Mouse (Mus musculus) frontal cortex, postnatal 14 days (tissue): ENCODE data around the gene Gckr.

ENCODE experiments used
- DNase-seq, 2 experiments: peaks; one replicate each; pipeline ENCODE4 v3.0.0; 2022; ENCODE audit warnings: low spot score in 2 of 2

Gene Gckr

GRCm38 (mm10) chr5:31297047-31297757 is at the start of gene Gckr:
Gene Gckr, plus strand, starts transcription at chr5:31297443.
- no peak for DNase-seq

GRCm38 (mm10) chr5:31250716-31251115 is 46.5 kb upstream of the Gckr start:
- no peak for DNase-seq

GRCm38 (mm10) chr5:31251541-31252101 is 45.6 kb upstream of the Gckr start, which contains the start of gene Krtcap3:
Gene Krtcap3, plus strand, starts transcription at chr5:31251691.
- no peak for DNase-seq

GRCm38 (mm10) chr5:31252151-31252550 is 45.1 kb upstream of the Gckr start:
- no peak for DNase-seq

DNA sequence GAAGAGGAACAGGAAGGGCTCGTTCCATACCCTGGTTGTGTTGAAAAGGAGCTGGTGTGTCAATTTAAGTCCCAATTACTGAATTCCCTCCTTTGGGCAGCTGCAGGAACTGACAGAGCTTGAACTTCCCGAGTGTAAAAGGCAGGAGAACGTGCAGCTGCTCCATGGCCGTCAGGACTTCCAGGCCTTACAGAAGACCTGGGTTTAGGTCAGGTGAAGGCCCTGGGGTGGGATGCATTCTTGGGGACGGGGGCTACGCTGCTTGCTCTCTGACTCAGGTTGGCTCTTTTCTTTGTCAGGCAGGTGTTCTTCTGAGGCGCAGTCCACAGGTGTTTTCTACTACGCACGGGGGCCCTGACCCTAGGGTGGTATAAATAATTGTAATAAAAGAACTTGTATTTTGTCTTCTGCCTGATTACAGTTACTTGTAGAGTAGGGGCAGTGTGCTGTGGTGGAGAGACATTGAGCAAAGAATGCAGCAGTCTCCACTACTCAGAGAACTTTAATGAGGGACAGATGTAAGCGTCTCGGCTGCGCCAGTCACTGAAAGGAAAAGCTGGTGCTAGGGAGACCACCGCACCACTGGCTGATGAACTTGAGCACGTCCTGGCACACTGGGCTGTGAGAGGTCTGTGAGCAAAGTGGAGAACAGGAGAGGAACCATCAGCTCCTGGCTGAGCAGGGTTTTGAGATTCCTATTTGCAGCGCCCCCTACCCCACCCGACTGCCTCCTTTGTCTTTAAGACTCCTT is 44.3 kb upstream of the Gckr start:
- DNase-seq: no peak

DNA sequence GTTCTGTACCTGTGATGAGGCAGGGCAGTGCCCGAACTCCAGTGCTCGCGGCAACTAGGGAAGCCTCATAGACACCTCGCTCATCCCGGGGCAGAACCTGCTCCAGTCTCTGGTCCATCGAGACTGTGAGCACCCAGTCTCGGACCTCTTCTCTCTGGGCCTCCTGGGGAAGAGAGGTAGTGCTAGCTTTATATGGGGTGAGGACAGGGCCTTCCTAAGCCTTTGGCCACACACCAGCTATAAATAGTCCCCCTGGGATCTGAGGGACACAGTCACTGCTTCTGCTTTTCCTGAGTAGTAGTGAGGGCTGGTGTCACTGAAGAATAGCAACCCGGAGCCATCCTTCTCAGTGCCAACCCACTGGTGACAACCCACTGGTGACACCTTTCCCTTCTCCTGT is 43.4 kb upstream of the Gckr start:
- DNase-seq: no peak

- DNase-seq: no peak
These were observed 42.8 kb upstream of the Gckr start for GRCm38 (mm10) chr5:31254452-31254851.

DNA sequence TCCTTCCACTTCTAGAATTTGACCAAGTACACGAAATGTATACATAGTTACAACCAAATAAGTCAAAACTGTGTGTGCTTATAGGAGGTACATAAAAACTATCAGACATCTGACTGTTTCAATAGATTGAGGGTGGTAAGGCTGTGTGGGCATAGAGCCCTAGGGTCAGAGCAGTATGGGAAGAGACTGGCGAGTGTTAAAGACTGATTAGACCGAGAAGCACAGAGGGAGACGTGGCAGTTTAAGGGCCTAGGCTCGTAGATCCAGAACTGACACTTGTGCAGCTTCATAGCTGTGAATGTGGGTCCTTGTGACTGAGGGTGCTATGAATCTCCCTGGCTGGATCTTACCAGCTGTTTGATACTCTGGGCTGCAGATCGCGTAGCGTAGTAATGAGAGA is 42.3 kb upstream of the Gckr start:
- no peak for DNase-seq

DNA sequence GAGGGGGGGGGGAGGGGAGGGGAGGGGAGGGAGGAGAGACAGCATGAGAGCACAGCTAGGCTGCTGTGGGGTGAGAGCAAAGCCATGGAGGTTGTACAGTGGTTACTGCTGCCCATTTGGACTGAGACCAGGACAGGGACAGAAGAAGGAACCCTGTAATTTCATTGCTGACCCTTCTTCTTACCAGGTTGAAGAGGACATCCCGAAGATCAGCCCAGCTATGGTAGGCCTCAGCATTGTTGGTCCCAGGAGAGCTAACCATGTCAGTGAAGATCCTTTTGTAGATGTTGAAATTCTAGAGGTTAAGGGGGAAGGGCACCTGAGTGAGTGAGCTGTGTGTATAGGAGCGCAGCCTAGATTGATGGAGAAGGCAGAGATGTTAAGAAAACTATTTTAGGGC is 41.9 kb upstream of the Gckr start:
- no peak for DNase-seq

DNA sequence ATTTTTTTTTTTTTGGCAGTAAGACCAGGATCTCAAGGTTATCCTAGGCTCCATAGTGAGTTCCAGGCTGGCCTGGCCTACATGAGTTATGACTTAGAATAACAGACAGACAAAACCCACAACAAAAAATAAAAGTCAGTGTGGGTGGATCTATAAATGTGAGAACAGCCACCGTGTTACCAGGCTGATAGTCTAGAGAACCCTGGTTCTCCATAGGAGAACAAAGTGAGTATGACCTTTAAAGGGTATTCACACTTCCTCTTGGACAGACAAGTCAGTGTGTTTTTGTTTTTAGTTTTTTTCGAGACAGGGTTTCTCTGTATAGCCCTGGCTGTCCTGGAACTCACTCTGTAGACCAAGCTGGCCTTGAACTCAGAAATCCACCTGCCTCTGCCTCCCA is 41.3 kb upstream of the Gckr start:
- DNase-seq: no peak

DNA sequence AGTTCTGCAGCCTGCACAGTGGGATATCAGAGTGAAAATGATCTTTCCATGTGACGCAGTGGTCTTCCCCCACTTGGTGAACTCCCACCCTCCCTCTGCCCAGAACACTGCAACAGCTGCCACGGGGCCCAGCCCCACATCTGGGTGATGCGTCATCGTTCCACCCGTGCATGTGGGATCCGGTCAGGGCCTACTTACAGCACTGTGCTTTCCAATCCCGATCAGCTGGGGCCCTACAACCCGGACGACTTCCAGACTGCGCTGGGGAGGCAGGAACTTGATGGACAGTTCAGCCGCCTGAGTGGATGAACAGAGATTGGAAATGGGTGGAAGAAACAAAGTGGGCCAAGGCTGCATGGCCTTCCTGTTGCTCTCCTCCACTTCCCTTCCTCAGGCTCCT is 39.6 kb upstream of the Gckr start:
- DNase-seq: no peak

- DNase-seq: no peak
These were observed 31.1 kb upstream of the Gckr start for GRCm38 (mm10) chr5:31266101-31266500.

GRCm38 (mm10) chr5:31267686-31268085 is 29.6 kb upstream of the Gckr start:
- DNase-seq: no peak

DNA sequence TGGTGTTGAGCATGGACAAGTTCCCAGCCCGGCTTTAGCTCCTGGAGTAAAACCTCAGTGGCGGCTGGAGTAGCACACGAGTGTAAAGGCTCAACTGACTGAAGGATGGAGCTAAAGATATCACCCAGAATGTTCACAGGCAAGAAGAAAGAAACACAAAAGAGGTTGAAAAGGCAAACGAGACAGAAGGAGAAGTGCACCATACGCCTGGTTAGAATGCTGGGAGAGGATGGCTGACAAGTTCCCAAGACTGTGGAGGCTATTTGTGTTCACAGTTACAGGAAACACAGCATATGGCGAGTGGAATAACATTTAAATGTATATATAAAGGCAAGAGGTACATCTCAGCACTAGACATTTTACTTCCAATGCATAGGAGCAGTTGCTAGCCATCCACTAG is 24.2 kb upstream of the Gckr start:
- DNase-seq: no peak

DNA sequence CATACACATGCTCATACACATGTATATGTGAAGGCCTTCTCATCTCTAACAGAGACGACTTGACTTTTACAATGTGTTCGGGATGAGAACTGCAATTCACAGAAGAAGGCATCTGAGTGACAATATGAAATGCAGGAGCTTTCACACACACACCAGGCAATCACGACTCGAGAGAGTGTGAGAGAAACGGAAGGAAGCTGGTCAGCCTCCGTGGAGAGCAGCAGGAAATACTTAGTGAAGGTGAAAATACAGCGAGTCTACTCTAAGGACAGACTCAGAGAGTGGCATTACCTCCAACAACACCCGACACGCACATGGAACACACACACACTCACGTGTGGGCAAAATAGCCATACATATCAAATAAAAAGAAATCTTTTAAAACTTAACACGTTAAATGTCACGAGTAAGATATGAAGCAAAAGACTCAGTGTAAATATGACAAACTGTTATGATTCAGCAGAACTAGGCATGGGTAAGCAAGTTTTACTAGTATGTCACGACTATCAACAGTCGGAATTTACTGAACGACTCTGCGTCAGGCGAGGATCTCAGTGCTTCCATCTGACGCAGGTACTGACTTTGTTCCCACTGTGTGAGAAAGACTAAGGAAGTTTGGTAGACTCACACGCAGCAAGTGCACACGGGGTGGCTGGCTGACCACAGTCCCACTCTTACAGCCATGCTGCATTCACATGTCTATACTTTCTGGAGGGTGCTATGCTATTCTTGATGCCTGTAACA is 17.8 kb upstream of the Gckr start:
- DNase-seq: no peak

DNA sequence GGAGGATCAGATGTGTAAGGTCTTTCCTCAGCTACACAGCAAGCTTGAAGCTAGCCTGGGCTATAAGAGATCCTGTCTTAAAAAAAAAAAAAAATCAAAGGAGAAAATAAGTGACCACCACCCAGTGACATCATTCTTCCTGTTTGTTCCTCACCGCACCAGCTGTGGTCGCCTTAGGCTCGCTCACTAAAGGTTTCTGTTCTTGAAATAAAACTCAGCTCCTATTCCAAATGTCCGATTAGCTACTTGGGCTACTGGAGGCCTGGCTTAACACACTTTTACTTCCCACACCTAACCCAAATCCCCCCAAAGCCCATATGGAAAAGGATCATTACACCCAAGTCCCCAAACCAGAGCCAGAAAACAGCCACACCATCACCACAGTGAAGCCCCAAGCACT is 9.0 kb upstream of the Gckr start:
- no peak for DNase-seq

DNA sequence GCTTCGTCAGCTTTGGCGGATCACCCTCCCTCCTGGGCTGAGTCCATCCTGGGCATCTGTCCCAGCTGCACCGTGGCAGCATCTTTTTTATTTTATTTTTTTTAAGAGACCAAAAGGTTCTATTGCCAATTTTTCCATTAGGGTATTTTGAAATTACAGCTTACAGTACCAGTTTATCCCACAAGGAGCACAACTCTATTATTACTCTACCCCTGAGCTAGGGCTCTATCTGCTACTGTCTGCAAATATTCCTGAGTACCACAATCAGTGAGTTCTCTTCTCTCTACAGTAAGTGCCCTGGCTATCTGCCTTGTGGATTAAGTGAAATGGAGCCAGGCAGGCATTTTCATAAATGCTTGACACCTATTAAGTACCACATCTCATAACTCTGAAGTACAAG is 8.6 kb upstream of the Gckr start:
- no peak for DNase-seq

DNA sequence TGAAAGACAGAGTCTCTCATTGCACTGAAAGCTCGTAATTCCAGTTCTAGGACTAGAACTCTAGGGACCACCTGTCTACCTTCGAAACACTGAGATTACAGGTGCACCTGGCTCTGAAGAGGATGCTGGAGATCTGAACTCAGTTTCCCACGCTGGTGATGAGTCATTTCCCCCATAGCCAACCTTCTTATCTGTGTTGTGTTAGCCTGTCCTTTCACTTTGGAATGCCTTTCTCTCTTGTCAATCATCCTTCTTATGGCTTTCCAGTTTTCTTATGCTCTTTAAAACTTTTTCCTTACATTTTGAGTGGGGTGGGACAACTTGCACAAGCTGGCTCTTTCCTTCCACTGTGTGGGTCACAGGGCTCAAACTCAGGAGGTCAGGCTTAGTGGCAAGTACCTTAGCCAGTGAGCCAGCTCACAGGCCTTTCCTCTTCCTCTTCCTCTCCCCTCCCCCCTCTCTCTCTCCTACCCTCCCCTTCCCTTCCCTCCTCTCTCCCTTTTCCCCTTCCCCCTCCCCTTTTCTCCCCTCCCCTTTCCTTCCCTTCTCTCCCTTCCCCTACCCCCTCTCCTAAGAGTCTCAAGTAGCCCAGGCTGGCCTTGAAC is 7.5 kb upstream of the Gckr start:
- DNase-seq: no peak

- DNase-seq: peak; percentile 91 to 95
These were observed 6.5 kb upstream of the Gckr start, which contains the start of gene Ift172 for GRCm38 (mm10) chr5:31290521-31291360. Gene Ift172, minus strand, starts transcription at chr5:31291116.

DNA sequence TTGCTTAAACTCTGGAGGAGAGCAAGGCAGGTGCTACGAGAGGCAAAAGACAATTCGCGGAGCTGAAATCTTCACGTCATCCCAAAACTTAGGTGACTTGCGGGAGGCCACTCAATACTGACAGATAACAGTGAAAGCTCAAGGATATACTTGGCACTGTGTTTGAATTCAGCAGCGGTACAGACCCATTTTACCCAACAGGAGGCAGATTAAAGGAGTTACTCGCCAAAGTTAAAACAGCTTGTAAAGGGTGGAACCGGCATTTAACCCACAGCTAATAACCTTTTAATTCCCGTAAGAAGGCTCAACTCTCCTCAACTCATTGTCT is 5.9 kb upstream of the Gckr start:
- DNase-seq: no peak

DNA sequence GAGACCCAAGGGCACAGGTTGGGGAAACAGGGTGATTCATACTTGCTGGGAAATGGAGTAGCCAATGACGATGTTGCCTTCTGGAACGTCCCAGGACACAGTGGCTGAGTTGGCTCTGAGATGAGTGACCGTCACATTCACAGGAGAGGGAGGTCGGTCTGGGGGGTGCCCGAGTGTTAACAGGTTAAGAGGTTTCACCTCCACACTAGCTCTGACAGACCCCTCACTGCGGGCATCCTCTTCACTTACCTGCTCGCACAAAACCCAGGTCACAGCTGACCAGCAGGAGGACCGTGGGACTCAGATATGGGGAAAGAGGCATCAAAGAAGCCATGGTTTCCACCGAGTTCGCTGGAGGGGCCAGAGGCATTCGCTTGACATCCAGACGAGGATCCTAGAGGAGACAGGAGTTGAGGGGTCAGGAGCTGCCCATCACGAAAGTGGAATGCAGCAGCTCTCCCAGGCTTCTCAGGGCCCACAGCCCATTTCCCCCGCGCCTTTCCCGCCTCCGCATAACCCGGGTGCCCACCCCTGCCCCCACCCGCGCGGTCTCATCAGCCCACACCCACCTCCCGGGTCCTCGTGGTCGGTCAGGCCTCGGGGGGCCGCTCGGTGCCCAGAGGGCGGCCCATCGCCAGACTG is 2.2 kb upstream of the Gckr start:
- DNase-seq: no peak
